22 mouse cellular contexts compared by ENCODE assay signal in genomic region chr12:92233650-92234408, GRCm38 (mm10).
"Had no signal": no experiment of that assay in that cellular context is flagged by ENCODE, and none has a peak within 500 bp of the region (broad histone marks: within the 10 kb centered on the region; RNA-seq: fewer than 3 reads in every experiment).

No protein-coding gene starts in this region.

- DNase-seq: liver; lung, adult 18-20 months; lung, postnatal 10 days; lung, postnatal 36 days; retina, postnatal 1 day; right cerebral cortex, postnatal 25 days; spleen, adult 18-20 months; thymus, postnatal 36 days had no signal

- H3K27me3 ChIP-seq: limb, embryonic 13.5 days; liver, embryonic 12.5 days; liver, embryonic 15.5 days; lung, embryonic 15.5 days; megakaryocyte, embryonic 14.5 days; midbrain, embryonic 13.5 days; neural tube, embryonic 13.5 days; stomach, embryonic 15.5 days had no signal

- ATAC-seq: hindbrain, postnatal 0 days; inflammation-experienced regulatory T-cells, adult 6 months; liver, embryonic 12.5 days; midbrain, embryonic 13.5 days; midbrain, embryonic 16.5 days had no signal

- H3K4me3 ChIP-seq: limb, embryonic 10.5 days; limb, embryonic 13.5 days; liver, embryonic 12.5 days; liver, embryonic 15.5 days; lung, embryonic 15.5 days; megakaryocyte, embryonic 14.5 days; midbrain, embryonic 10.5 days; midbrain, embryonic 13.5 days; myocyte; neural tube, embryonic 13.5 days; stomach, embryonic 15.5 days had no signal

- H3K4me1 ChIP-seq: limb, embryonic 13.5 days; liver, embryonic 12.5 days; liver, embryonic 15.5 days; lung, embryonic 15.5 days; megakaryocyte, embryonic 14.5 days; midbrain, embryonic 10.5 days; midbrain, embryonic 13.5 days; neural tube, embryonic 13.5 days; stomach, embryonic 15.5 days had no signal

- H3K27ac ChIP-seq: hindbrain, postnatal 0 days; limb, embryonic 10.5 days; limb, embryonic 13.5 days; liver, embryonic 12.5 days; liver, embryonic 15.5 days; lung, embryonic 15.5 days; midbrain, embryonic 10.5 days; midbrain, embryonic 13.5 days; neural tube, embryonic 13.5 days; stomach, embryonic 15.5 days had no signal

- H3K9ac ChIP-seq: limb, embryonic 13.5 days; liver, embryonic 12.5 days; liver, embryonic 15.5 days; lung, embryonic 15.5 days; midbrain, embryonic 13.5 days; neural tube, embryonic 13.5 days; stomach, embryonic 15.5 days had no signal

- H3K4me2 ChIP-seq: limb, embryonic 13.5 days; liver, embryonic 12.5 days; liver, embryonic 15.5 days; lung, embryonic 15.5 days; midbrain, embryonic 13.5 days; neural tube, embryonic 13.5 days; stomach, embryonic 15.5 days had no signal

- H3K9me3 ChIP-seq: limb, embryonic 10.5 days; limb, embryonic 13.5 days; liver, embryonic 12.5 days; liver, embryonic 15.5 days; lung, embryonic 15.5 days; midbrain, embryonic 10.5 days; midbrain, embryonic 13.5 days; neural tube, embryonic 13.5 days; stomach, embryonic 15.5 days had no signal

- H3K36me3 ChIP-seq: limb, embryonic 10.5 days; limb, embryonic 13.5 days; liver, embryonic 12.5 days; liver, embryonic 15.5 days; lung, embryonic 15.5 days; midbrain, embryonic 10.5 days; midbrain, embryonic 13.5 days; neural tube, embryonic 13.5 days; stomach, embryonic 15.5 days had no signal
